Mouse (Mus musculus): ENCODE data around the gene Gm5134. TPM values are rescaled to one million over a fixed set of nuclear protein-coding genes. Genes with fewer than 3 reads are reported as not detected.

Gm5134 gene
- polyA plus RNA-seq (2015; fragmentation: Nextera tagmentation; extraction: Ambion mirVana): 0.05 TPM in 1 of 2 replicates, not detected in the other

- no peaks in the 10 kb centered on the region for H3K36me3 ChIP-seq (ENCODE audit: control insufficient read depth, insufficient read depth, low read length)
- peaks cover 11% of the 10 kb centered on the region for H3K4me1 ChIP-seq (ENCODE audit: control insufficient read depth, insufficient read depth, low read depth, low read length)
- H3K27me3 ChIP-seq (replicated peaks; ENCODE audit: control insufficient read depth, insufficient read depth, low read length): no peaks in the 10 kb centered on the region
- peak within 1 kb of the TSS; percentile 11; the same call in 1 of the 2 replicates for H3K4me3 ChIP-seq (ENCODE audit: low read length)
- no peaks in the 10 kb centered on the region for H3K9me3 ChIP-seq (ENCODE audit: control insufficient read depth, low read length)
- WGBS: 34% methylated on average over 20 of the region's 20 CpGs
- no peak within 1 kb of the TSS for H3K27ac ChIP-seq (ENCODE audit: low read depth, low read length)
- H3K4me2 ChIP-seq (ENCODE audit: low read length): peak within 1 kb of the TSS; percentile 41
- H3K9ac ChIP-seq (ENCODE audit: low read depth, low read length): peak within 1 kb of the TSS; percentile 44; the same call in 1 of the 2 replicates
- no peak for ATAC-seq
These were observed at the start of gene Gm5134 for GRCm38 (mm10) chr10:75954381-75954811. Gene Gm5134 (plus strand): TSS chr10:75954514.

GRCm38 (mm10) chr10:75906882-75907281 is 47.4 kb upstream of the Gm5134 start:
- Histone ChIP-seq H3K27ac (ENCODE audit: low read depth, low read length) (no peak overlapping the region), H3K4me1 (ENCODE audit: control insufficient read depth, insufficient read depth, low read depth, low read length) (no peaks in the 10 kb centered on the region), H3K4me2 (ENCODE audit: low read length) (no peak overlapping the region), H3K27me3 (replicated peaks; ENCODE audit: control insufficient read depth, insufficient read depth, low read length) (no peaks in the 10 kb centered on the region), H3K9me3 (ENCODE audit: control insufficient read depth, low read length) (no peaks in the 10 kb centered on the region), H3K4me3 (ENCODE audit: low read length) (no peak overlapping the region), H3K9ac (ENCODE audit: low read depth, low read length) (no peak overlapping the region), H3K36me3 (ENCODE audit: control insufficient read depth, insufficient read depth, low read length) (peaks cover 75% of the 10 kb centered on the region)
- whole genome bisulfite sequencing: 94% methylated on average over 4 of the region's 4 CpGs
- ATAC-seq: no peak

GRCm38 (mm10) chr10:75910698-75911097 is 43.6 kb upstream of the Gm5134 start:
- Histone ChIP-seq H3K9me3 (ENCODE audit: control insufficient read depth, low read length) (no peaks in the 10 kb centered on the region), H3K4me3 (ENCODE audit: low read length) (no peak overlapping the region), H3K27ac (ENCODE audit: low read depth, low read length) (no peak overlapping the region), H3K9ac (ENCODE audit: low read depth, low read length) (no peak overlapping the region), H3K4me1 (ENCODE audit: control insufficient read depth, insufficient read depth, low read depth, low read length) (no peaks in the 10 kb centered on the region), H3K4me2 (ENCODE audit: low read length) (no peak overlapping the region), H3K27me3 (replicated peaks; ENCODE audit: control insufficient read depth, insufficient read depth, low read length) (no peaks in the 10 kb centered on the region), H3K36me3 (ENCODE audit: control insufficient read depth, insufficient read depth, low read length) (peaks cover 42% of the 10 kb centered on the region)
- no peak for ATAC-seq
- 81% methylated on average over 2 of the region's 2 CpGs for WGBS

- H3K36me3 ChIP-seq (ENCODE audit: control insufficient read depth, insufficient read depth, low read length): peaks cover 31% of the 10 kb centered on the region
- ATAC-seq: no peak
- 74% methylated on average over 6 of the region's 6 CpGs for WGBS
These were observed 41.2 kb upstream of the Gm5134 start for GRCm38 (mm10) chr10:75913013-75913589.

GRCm38 (mm10) chr10:75915557-75915956 is 38.8 kb upstream of the Gm5134 start:
- H3K9me3 ChIP-seq (ENCODE audit: control insufficient read depth, low read length): no peaks in the 10 kb centered on the region
- no peak overlapping the region for H3K9ac ChIP-seq (ENCODE audit: low read depth, low read length)
- H3K27ac ChIP-seq (ENCODE audit: low read depth, low read length): no peak overlapping the region
- no peak overlapping the region for H3K4me3 ChIP-seq (ENCODE audit: low read length)
- peaks cover 20% of the 10 kb centered on the region for H3K36me3 ChIP-seq (ENCODE audit: control insufficient read depth, insufficient read depth, low read length)
- 85% methylated on average over 7 of the region's 7 CpGs for whole genome bisulfite sequencing
- no peaks in the 10 kb centered on the region for H3K27me3 ChIP-seq (replicated peaks; ENCODE audit: control insufficient read depth, insufficient read depth, low read length)
- ATAC-seq: no peak
- peaks cover 18% of the 10 kb centered on the region for H3K4me1 ChIP-seq (ENCODE audit: control insufficient read depth, insufficient read depth, low read depth, low read length)
- no peak overlapping the region for H3K4me2 ChIP-seq (ENCODE audit: low read length)

More at GRCm38 (mm10) chr10:75913013-75913589, 41.2 kb upstream of the Gm5134 start:
- Histone ChIP-seq H3K9me3 (ENCODE audit: control insufficient read depth, low read length) (no peaks in the 10 kb centered on the region), H3K27ac (ENCODE audit: low read depth, low read length) (no peak overlapping the region), H3K4me1 (ENCODE audit: control insufficient read depth, insufficient read depth, low read depth, low read length) (no peaks in the 10 kb centered on the region; the same call in 1 of the 2 replicates), H3K9ac (ENCODE audit: low read depth, low read length) (no peak overlapping the region), H3K27me3 (replicated peaks; ENCODE audit: control insufficient read depth, insufficient read depth, low read length) (no peaks in the 10 kb centered on the region), H3K4me2 (ENCODE audit: low read length) (no peak overlapping the region), H3K4me3 (ENCODE audit: low read length) (no peak overlapping the region)

- H3K4me3 ChIP-seq (ENCODE audit: low read length): no peak overlapping the region
- peaks cover 10% of the 10 kb centered on the region for H3K36me3 ChIP-seq (ENCODE audit: control insufficient read depth, insufficient read depth, low read length)
- H3K9ac ChIP-seq (ENCODE audit: low read depth, low read length): no peak overlapping the region
- ATAC-seq: no peak
- WGBS: 77% methylated on average over 8 of the region's 8 CpGs
- H3K4me1 ChIP-seq (ENCODE audit: control insufficient read depth, insufficient read depth, low read depth, low read length): peaks cover 18% of the 10 kb centered on the region
- no peaks in the 10 kb centered on the region for H3K9me3 ChIP-seq (ENCODE audit: control insufficient read depth, low read length)
- no peak overlapping the region for H3K4me2 ChIP-seq (ENCODE audit: low read length)
- H3K27ac ChIP-seq (ENCODE audit: low read depth, low read length): no peak overlapping the region
- no peaks in the 10 kb centered on the region for H3K27me3 ChIP-seq (replicated peaks; ENCODE audit: control insufficient read depth, insufficient read depth, low read length)
These were observed 37.5 kb upstream of the Gm5134 start for GRCm38 (mm10) chr10:75916840-75917239.

- Histone ChIP-seq H3K27ac (ENCODE audit: low read depth, low read length) (no peak overlapping the region), H3K4me2 (ENCODE audit: low read length) (peak overlapping the region; percentile 18; the same call in 1 of the 2 replicates), H3K9ac (ENCODE audit: low read depth, low read length) (no peak overlapping the region), H3K27me3 (replicated peaks; ENCODE audit: control insufficient read depth, insufficient read depth, low read length) (no peaks in the 10 kb centered on the region), H3K4me3 (ENCODE audit: low read length) (no peak overlapping the region), H3K4me1 (ENCODE audit: control insufficient read depth, insufficient read depth, low read depth, low read length) (peaks cover 28% of the 10 kb centered on the region), H3K36me3 (ENCODE audit: control insufficient read depth, insufficient read depth, low read length) (peaks cover 10% of the 10 kb centered on the region), H3K9me3 (ENCODE audit: control insufficient read depth, low read length) (no peaks in the 10 kb centered on the region)
- 82% methylated on average over 5 of the region's 5 CpGs for WGBS
- ATAC-seq: no peak
These were observed 35.3 kb upstream of the Gm5134 start for GRCm38 (mm10) chr10:75919026-75919425.

- Histone ChIP-seq H3K9ac (ENCODE audit: low read depth, low read length) (peak within 1 kb of the TSS; percentile 90), H3K4me3 (ENCODE audit: low read length) (peak within 1 kb of the TSS; percentile 83), H3K9me3 (ENCODE audit: control insufficient read depth, low read length) (no peaks in the 10 kb centered on the region), H3K4me1 (ENCODE audit: control insufficient read depth, insufficient read depth, low read depth, low read length) (peaks cover 28% of the 10 kb centered on the region), H3K36me3 (ENCODE audit: control insufficient read depth, insufficient read depth, low read length) (peaks cover 3% of the 10 kb centered on the region), H3K27me3 (replicated peaks; ENCODE audit: control insufficient read depth, insufficient read depth, low read length) (no peaks in the 10 kb centered on the region), H3K27ac (ENCODE audit: low read depth, low read length) (peak within 1 kb of the TSS; percentile 99), H3K4me2 (ENCODE audit: low read length) (peak within 1 kb of the TSS; percentile 87)
- WGBS: 0% methylated on average over 71 of the region's 76 CpGs
- ATAC-seq: peak; percentile 92
These were observed 33.1 kb upstream of the Gm5134 start, which contains the start of gene Smarcb1 for GRCm38 (mm10) chr10:75921026-75921725. Gene Smarcb1 (minus strand): TSS chr10:75921617.
